In the genomic region with DNA sequence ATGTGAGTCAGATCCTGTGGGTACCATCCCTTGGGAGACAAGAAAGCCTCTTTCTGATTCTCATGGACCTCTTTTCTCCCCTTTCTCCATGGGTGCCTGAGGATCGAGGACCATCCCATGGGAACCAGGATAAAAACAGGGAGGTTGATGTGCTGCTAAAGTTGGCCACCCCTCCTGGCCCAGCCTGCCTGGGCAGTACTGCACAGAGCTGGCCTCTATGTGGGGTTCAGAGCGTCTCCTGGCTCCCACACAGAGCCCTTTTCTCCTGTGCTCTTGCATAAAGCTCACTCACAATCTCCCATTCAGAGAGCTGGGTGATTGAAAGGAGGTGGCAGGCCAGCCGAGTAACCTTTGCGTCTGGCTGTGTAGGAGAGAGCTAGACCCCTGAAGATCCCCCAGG, we compare ENCODE assay signal across 11 mouse cellular contexts.
DNase-seq lines count a peak whose midpoint lies in the region; ATAC-seq lines count a peak whose summit lies in the region.
"Had no signal": no experiment of that assay in that cellular context is flagged by ENCODE, and none has a peak within 500 bp of the region (broad histone marks: within the 10 kb centered on the region; RNA-seq: fewer than 3 reads in every experiment).

No protein-coding gene starts in this region.

- 57% methylated on average over 4 of the region's 4 CpGs for WGBS in kidney, embryonic 15.5 days
- 39% methylated on average over 4 of the region's 4 CpGs for WGBS in embryonic facial prominence, embryonic 12.5 days
- 30% methylated on average over 4 of the region's 4 CpGs for WGBS in hindbrain, embryonic 12.5 days
- WGBS in midbrain, embryonic 16.5 days = 27% methylated on average over 4 of the region's 4 CpGs

- ATAC-seq in kidney, embryonic 15.5 days (replicated peaks; ENCODE audit: low FRiP score) = no peak
- ATAC-seq in embryonic facial prominence, embryonic 12.5 days (ENCODE audit: insufficient number of reproducible peaks, insufficient read depth, low FRiP score, low TSS enrichment) = no peak
- ATAC-seq in hindbrain, embryonic 12.5 days (ENCODE audit: low FRiP score) = no peak
- ATAC-seq in midbrain, embryonic 16.5 days = peak; percentile 39; the same call in 1 of the 2 replicates

- no peaks in the 10 kb centered on the region for H3K27me3 ChIP-seq in kidney, embryonic 15.5 days
- no peaks in the 10 kb centered on the region for H3K27me3 ChIP-seq in embryonic facial prominence, embryonic 12.5 days
- no peaks in the 10 kb centered on the region for H3K27me3 ChIP-seq in hindbrain, embryonic 12.5 days
- H3K27me3 ChIP-seq in midbrain, embryonic 16.5 days (ENCODE audit: control insufficient read depth, insufficient read depth, low read depth, low read length) = no peaks in the 10 kb centered on the region

- no peak overlapping the region for H3K4me3 ChIP-seq in kidney, embryonic 15.5 days (replicated peaks)
- no peak overlapping the region for H3K4me3 ChIP-seq in embryonic facial prominence, embryonic 12.5 days
- H3K4me3 ChIP-seq in hindbrain, embryonic 12.5 days = no peak overlapping the region
- H3K4me3 ChIP-seq in midbrain, embryonic 16.5 days (ENCODE audit: low read depth, low read length) = no peak overlapping the region

- peak overlapping the region; percentile 73 for H3K27ac ChIP-seq in kidney, embryonic 15.5 days
- peak overlapping the region; percentile 77 for H3K27ac ChIP-seq in embryonic facial prominence, embryonic 12.5 days
- H3K27ac ChIP-seq in hindbrain, embryonic 12.5 days = peak overlapping the region; percentile 64; the same call in 1 of the 2 replicates
- H3K27ac ChIP-seq in midbrain, embryonic 16.5 days (ENCODE audit: low read length) = no peak overlapping the region; the same call in 1 of the 2 replicates
- H3K27ac ChIP-seq: kidney, postnatal 0 days had no signal

- no peaks in the 10 kb centered on the region for H3K9me3 ChIP-seq in kidney, embryonic 15.5 days (replicated peaks)
- H3K9me3 ChIP-seq in embryonic facial prominence, embryonic 12.5 days = no peaks in the 10 kb centered on the region
- H3K9me3 ChIP-seq in hindbrain, embryonic 12.5 days (replicated peaks) = no peaks in the 10 kb centered on the region
- H3K9me3 ChIP-seq in midbrain, embryonic 16.5 days (replicated peaks; ENCODE audit: control insufficient read depth, low read length, poor library complexity, severe bottlenecking) = no peaks in the 10 kb centered on the region
- H3K9me3 ChIP-seq: G1E had no signal

- H3K4me2 ChIP-seq in kidney, embryonic 15.5 days = no peak overlapping the region
- H3K4me2 ChIP-seq in embryonic facial prominence, embryonic 12.5 days (replicated peaks) = no peak overlapping the region
- no peak overlapping the region for H3K4me2 ChIP-seq in hindbrain, embryonic 12.5 days (replicated peaks)
- no peak overlapping the region for H3K4me2 ChIP-seq in midbrain, embryonic 16.5 days (ENCODE audit: low read length)

- no peak for DNase-seq in kidney, adult 9 months
- no peak for DNase-seq in embryo, embryonic 10.5 days (ENCODE audit: low spot score)
- no peak for DNase-seq in thymus, postnatal 36 days
- DNase-seq in spleen, postnatal 4 days (ENCODE audit: low spot score in 2 of 2) = no peak
- DNase-seq: lung, postnatal 4 days had no signal

- H3K4me1 ChIP-seq in kidney, embryonic 15.5 days = peaks cover 76% of the 10 kb centered on the region
- H3K4me1 ChIP-seq in embryonic facial prominence, embryonic 12.5 days = peaks cover 62% of the 10 kb centered on the region
- peaks cover 43% of the 10 kb centered on the region for H3K4me1 ChIP-seq in hindbrain, embryonic 12.5 days
- peaks cover 12% of the 10 kb centered on the region for H3K4me1 ChIP-seq in midbrain, embryonic 16.5 days (ENCODE audit: control insufficient read depth, insufficient read depth, low read length)

- no peaks in the 10 kb centered on the region for H3K36me3 ChIP-seq in kidney, embryonic 15.5 days
- H3K36me3 ChIP-seq in embryonic facial prominence, embryonic 12.5 days = no peaks in the 10 kb centered on the region
- no peaks in the 10 kb centered on the region for H3K36me3 ChIP-seq in hindbrain, embryonic 12.5 days
- no peaks in the 10 kb centered on the region for H3K36me3 ChIP-seq in midbrain, embryonic 16.5 days (ENCODE audit: control insufficient read depth, insufficient read depth, low read length)
- H3K36me3 ChIP-seq: G1E had no signal

- no peak overlapping the region for H3K9ac ChIP-seq in kidney, embryonic 15.5 days
- no peak overlapping the region for H3K9ac ChIP-seq in embryonic facial prominence, embryonic 12.5 days
- H3K9ac ChIP-seq in hindbrain, embryonic 12.5 days = no peak overlapping the region
- H3K9ac ChIP-seq in midbrain, embryonic 16.5 days (ENCODE audit: low read depth, low read length) = no peak overlapping the region
